Mouse (Mus musculus): Measurements from ENCODE around the gene Elmo1.
A peak's percentile ranks its signal among the peaks of the same experiment; 100 is the strongest.

The Elmo1 gene

DNA sequence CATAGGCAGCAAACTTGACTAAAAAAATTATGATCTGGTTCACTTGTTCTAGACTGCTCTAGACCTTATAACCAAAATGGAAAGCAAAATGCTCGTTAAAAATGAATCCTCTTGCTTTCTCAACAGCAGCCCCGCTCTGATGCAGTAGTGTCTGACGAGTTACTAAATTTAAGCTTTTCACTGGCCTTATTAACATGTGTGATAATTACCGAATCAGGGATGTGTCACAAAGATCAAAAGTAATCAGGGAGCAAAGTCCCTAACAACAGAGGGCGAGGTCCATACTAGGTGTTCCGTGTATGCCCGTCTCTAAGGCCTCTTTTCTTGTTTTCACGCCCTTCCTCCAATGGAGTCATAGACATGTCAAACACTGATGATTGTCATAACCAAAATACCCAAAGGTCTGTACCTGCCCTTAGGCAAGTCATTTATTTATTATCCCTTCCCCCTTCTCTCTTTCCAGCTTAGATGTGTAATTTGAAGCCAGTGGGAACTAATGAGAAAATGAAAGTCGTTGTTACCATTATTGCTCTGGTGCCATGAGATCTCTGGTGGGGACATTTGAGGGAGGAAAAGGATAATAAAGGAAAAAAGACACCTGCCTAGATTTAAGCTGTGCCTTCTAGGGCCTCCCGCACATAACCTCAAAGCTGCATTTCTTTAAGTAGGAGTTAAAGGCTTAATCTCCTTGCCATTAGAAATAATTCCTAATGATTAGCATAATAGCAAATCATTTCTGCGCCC lies 316.2 kb downstream of the Elmo1 start:
- DNase-seq: no peak

DNA sequence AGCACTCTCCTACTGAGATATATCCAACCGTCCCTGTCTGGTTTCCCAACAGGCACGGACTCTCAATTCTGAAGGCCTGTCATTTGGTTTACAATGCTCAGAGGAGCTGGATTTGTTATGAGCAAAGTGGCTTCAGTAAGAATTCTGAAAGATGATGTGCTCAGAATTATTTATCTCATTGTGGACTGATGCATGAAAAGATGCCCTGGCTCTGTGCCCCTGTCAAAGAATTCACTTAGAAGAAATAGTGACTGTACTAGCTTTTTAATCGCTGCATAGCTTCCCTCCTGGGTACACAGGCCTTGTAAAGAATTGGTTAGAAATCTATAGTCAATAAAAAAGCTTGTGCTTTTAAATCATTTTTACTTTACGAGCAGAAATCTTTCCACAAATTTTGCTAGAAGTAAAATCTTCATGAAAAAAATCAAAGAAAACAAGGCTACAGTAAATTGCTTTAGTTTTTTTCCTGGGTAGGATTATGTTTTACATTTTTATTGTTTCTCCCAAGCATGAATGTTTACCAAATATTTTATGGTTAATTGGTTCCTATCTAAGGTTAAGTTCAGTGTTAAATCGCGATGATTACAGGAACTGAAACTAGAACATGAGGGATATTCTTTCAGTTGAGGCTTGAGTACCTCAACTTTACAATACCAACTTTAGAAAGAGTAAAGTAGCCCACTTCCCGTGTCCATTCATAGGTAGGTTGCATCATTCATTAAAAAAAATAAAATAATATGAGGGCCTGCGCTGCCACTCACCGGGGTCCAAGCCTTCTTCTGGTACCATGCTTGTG lies 320.1 kb downstream of the Elmo1 start:
- no peak for DNase-seq

DNA sequence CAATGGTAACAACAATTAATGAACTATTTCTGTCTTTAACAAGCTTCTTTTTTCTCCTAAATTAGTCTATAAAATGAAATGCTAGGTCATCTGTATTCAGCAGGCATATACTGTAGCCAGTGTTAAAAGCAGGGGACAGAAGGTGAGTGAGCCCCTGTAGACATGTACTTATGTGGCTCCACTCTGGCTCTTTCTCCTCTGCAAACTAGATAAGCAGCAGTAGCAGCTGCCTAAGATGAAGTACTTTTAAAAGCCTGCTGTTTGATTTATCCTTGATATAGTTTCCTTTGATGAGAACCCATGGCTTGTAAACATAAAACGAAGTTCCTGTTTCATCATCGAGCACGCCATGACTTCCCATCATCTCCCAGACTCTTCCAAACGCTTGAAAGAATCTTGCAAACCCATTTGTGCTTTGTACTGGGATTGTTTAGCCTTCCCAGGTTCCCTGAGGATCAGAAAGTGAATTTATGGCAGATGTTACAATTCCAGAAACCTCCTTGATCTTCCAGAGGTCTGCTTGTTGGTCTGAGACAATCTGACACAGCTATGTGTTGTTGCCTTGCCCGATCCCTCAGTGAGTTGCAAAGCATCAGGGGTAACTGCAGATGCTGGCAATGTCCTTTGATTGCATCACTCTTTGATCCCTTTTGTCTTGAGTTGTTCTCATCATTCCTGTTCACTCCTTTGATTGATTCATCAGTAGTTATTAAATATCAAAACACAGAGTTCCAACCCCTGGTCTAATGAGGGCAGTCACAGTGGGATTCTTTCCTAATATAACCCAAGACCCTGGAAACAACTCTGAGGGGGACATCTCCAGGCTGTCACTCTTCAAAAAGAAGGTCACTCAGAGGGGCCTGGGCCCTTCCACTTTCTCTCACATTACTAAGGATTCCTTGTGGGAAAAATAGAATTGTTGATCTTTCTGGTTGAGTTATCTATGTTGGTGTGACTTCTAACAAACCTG lies 326.6 kb downstream of the Elmo1 start:
- no peak for DNase-seq

DNA sequence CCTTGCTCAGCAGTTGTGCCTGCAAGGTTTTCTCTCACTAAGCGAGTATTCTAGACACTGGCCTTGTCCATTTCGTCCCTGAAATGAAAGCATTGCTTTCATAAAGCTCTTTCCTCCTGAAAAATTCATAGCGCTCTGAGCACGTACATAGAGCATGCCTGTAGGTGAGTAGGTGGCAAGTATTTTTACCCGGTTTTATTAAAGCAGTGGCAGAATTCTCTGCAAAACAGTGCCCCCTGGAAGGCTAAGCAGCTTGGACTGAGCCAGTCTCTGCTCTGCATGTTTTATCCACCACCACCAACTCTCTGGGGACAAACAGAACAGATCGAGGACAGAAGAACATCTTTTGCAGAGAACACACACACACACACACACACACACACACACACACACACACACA lies 340.6 kb downstream of the Elmo1 start:
- no peak for DNase-seq

DNA sequence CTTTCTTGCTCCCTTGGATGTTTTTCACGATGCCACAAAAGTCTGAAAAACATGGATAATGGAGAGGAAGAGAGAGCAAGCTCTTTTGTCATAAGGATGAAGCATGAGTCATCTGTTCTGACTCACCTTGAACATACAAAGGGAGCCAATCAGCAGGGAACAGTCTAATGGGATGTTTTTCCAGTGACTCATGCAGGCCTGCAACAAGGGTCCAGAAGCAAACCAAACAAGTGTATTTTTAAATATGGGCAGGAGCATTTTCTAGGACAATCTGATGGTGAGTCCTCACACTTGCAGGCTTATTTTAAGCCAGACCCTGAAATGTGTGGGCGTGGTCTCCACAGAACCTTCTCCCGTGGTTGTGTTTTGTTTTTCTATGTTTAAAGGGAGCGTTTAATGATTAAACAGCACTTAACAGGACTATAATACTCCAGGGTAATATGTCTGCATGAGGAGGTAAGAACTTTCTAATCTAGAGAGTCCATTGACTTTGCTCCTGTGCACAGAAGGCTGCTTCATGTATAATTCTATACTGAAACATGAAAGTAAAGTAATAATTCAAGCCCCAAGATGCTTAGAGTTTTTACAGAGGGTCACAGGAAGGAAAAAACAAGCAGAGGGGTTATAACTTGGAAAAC lies 342.9 kb downstream of the Elmo1 start:
- DNase-seq: no peak

DNA sequence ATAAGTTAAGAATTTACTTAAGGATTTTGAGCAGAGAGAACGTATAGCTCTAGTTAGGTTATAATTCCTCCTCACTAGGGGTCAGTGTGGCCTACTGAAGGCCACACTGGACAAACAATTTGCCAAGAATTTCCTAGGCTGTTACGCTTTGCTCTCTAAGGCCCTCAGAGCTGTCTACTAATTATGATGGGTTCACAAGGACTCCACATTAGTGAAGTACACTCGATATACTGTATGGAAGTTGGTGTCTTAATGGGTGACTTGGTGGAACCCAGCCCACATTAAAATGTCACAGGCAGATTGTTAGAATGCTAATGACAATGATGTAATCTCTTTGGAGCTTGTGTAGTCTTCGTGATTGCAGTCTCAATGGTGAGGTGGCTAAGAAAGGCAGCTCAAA lies 343.7 kb downstream of the Elmo1 start:
- no peak for DNase-seq

DNA sequence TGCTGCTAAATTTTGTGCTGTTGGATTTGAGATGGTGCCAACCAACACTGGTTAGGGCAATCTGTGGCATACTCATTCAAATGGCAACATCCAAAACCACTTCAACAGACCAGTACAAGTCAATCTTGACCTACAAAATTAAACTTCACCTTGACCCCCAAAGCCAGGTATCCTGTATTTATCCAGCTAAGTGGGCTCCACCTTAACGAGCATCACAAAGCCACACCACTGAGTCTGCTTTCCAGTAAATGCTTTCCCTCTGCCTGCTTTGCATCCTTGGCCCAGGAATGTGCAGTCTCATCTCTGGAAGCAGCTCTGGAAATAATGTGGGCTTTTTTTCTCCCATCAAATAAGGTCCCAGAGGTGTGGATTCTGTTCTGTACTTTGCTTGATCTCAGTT lies 349.1 kb downstream of the Elmo1 start:
- no peak for DNase-seq

DNA sequence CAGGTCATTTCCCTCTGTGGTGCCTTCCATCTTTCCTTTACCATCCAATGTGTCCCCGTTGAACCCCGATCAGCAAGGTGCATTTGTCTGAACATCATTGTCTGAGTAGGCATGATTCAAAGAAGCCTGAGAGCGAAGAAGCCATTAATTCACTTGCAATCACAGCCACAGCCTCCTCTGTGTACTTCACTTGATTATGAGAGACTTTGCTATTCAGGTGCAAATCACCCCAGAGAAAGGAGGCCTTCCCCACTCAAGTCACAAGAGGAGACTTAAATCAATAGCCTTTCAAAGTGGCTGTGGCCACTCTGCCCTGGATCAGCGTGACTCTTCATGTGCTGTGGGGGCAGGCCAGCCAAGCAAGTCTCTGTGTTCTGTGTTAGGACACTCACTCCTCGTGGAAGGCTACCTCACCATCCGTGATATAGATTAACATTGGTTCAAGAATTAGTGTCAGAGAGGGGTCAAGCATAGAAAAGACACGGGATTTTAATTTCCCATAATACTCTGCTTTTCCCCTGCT lies 360.5 kb downstream of the Elmo1 start:
- DNase-seq: no peak

DNA sequence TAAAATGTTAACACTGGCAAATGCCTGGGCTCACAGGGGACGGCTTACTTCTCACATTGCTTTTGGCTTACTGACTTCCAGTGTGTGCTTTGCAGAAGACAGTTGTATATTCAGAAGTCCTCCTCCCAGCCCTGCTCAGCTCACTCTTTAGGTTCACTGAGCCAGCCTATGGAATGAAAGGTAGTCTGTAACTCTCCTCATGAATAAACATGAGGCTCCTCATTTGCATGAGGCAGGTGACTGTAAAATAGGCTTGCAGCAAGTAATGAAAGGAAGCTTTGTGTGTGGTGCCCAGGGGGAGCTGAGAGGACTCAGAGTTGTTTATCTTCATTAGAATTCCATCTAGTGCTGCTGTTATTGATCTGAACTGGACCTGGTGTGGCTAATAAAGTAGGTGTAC lies 364.0 kb downstream of the Elmo1 start:
- no peak for DNase-seq

DNA sequence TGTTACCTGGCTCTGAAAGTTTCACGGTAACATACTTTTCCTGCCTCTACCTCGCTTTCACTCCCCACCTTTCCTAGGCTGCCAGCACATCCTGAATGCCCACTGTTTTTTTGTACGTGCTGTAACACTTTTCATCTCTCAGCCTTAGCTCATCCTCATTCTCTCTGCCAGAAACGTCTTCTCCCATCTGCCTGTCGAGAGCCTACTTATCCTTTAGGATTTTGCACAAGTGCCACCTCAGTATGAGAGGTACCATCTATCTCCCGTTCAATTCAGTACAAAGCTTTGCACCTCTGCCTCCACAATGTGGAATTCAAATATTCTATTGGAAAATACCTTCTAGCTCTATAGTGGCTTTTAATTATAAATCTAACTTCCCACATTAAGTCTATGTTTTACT lies 369.7 kb downstream of the Elmo1 start:
- peak; percentile 35 for DNase-seq

DNA sequence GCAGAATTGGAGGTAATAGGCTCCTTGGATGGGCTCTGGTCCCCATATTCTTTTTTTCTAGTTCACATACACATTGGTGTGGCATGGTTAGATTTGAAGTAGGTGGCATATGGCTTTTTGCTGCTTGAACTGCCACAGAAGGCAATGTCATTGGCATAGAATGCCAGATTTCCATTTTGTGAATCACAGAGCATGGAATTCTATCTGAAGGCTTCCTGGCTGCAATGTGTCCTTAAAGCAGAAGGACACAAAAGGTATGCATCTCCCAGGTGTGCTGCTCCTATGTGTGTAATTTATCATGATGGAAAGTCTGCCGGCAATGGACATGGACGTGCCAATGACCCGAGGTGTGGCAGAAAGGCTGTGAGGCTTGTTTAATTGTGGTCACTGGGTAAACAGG lies 371.2 kb downstream of the Elmo1 start:
- DNase-seq: peak; percentile 75

DNA sequence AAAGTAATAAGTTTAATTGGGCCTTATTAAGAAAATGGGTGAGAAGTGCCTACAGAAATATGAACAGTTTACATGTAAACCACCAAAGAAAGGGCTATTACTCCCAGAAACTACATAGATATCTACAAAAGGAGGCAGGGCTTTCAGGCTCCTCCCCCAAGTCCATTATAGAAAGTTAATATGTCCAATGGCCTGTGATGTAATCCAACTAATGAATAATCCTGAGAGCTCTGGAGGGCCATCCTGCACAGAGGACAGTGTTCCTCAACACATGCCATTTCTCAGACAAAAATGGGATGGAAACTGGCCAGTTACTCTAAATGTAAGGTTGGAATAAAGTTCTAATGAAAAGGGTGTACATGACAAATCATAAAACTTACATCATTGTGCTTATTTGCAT lies 373.8 kb downstream of the Elmo1 start:
- DNase-seq: no peak

DNA sequence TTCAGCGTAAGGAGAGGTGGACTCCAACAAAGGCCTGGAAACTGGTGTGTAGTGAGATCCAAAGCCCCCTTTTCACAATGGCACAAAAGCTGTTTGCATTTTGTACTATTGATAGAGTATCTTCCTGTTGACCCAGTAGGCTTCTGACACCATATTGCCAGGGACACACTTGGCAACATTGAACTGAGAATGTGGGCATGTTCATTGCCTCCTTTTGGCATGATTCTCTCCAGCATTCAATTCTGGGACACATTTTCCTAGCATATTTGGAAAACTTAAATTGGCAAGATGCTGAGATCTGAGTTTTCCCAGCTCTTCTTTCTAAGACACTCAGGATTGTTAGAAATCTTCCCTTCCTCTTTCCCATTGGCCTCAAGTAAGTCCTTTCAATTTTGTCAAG lies 377.0 kb downstream of the Elmo1 start:
- no peak for DNase-seq

DNA sequence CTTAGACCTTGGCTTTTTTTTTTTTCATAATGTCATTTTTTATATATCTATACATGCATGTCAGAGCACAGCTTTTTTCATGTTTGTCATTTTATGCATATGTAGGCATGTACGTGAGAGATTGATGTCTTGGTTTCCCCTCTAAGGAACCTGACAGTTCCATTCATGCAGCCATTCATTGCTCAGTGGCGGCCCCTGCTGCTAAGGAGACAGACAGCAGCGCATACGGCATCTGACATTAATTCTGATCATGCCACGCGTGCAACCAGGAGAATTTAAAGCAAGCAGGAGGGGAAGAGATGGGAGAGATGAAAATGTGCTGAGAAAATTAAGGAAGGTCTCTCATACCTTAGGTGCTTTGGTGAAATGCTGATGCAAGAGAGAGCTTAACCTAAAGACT lies 381.3 kb downstream of the Elmo1 start:
- peak; percentile 86 for DNase-seq

DNA sequence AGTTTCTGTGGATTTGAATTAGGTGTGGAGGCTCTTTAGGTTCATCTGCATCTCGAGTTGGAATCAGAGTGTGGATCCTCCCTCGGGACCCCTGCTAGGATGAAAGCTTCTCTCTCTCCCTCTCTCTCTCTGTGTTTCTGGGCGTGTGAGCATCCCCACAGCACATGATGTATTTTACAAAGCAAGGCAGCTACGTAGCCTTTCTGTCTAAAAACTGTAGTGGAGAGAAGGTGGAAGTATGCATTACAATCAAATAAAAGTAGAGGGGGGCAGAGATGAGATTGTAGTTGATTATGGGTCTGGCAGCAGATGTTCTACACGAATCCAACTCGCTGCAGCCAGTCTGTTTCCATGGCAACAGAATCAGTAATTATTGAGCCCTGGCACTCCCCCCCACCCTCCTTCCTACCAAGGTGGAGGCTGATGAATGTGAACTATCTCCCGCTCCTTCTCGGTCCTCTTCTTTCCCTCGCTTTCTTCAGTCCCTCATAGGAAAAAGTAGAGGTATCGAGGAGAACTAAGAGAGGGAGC lies 382.0 kb downstream of the Elmo1 start:
- DNase-seq: no peak

DNA sequence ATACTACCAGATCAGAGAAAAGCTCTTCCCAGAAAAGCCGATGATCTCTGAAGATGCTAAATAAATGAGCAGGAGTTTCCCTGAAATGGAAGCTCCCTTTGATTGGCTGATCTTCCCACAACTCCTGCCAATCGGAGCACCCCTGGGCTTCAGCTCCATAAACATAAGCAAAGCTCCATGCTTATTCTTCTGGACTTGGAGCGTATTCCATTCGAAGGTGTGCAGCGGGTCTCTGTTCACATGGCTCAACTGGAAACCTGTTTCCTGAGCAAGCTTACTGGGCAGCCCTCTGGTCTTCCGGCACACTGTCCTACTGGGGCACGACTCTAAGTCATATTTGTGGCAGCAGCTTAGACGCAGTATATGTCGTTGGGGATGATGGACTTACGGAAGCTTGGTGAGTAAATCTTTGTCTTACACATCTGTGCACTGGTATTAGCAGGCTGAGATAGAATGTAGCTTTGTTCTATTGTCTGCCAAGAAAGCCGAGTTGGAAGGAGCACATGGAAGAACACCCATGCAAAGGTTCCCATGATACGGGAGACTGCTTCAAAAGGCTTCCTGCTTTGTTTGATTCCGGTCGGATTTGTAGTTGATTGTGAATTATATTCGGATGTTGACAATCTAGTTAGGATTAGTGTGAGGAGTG lies 382.6 kb downstream of the Elmo1 start:
- peak; percentile 67 for DNase-seq

DNA sequence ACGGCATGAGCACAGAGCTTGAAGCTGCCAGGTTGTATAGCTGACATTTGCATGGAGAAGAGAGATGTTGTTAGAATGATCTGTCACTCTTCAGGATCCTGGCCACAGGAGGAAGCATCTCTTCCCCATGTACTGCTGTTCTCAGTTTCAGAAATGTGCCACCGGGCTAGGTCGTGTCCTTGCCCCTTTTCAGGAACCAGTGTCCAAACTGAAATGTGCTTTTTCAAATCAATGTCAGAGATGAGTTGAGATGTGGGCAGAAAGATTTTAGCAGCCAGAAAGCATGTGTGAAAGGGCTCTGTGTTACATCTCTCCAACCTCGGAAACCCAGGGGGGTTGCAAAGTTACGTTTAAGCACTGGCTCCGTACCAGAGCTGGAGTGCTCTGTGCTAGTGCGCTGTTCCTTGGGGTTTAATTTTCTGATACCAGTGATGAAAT lies 383.3 kb downstream of the Elmo1 start:
- DNase-seq: no peak

DNA sequence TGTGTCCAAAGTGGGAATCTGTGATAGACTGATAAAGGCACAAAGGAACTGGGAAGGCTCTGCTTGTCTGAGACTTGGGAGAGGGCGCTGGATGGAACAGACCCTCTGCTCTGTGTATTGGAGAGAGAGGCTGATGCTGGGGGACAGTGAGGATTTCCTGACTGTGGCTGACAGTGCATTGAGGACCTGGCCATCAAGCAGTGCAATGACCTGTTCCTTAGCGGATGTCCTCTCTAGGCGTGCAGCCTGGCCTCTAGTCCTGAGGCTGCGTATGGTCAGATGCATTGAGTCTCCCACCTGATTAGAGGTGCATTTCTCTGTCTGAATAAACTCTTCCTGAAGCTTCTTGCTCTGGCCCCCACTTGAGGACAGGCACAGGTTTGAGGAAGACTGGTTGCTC lies 384.2 kb downstream of the Elmo1 start:
- DNase-seq: no peak

DNA sequence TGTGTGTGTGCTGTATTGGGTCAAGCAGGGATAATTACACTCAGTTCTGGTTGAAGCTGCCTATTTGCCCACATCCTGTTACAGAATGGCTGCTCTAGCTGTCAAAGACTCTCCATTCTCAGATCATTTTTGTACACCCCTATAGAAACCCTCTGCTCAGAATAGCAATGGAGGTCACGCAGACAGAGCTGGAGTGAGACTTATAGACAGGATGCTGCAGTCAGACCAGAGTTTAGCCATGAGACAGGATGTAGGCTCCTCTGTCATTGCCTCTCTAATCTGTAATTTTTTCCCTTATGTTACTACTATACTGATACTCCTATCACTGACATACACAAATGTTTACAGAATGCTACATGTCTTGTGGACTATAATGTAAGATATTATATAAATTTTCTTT lies 391.4 kb downstream of the Elmo1 start:
- no peak for DNase-seq

DNA sequence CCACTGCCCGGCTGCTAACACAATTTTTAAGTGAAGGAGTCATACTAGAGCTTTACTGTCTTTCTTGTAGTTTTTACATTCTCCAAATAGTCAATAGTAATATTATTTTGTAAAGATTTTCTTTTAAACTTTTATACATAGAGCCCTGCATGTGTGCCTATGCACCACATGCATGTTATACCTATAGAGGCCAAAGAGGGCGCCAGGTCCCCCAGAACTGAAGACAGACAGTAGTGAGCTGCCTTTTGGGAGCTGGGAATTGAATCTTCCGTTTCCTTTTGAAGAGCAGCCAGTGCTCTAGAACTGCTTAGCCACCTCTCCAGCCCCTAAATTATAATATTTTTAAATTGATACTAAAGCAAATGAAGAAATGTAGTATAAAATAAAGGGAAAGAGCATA lies 398.7 kb downstream of the Elmo1 start:
- DNase-seq: no peak

DNA sequence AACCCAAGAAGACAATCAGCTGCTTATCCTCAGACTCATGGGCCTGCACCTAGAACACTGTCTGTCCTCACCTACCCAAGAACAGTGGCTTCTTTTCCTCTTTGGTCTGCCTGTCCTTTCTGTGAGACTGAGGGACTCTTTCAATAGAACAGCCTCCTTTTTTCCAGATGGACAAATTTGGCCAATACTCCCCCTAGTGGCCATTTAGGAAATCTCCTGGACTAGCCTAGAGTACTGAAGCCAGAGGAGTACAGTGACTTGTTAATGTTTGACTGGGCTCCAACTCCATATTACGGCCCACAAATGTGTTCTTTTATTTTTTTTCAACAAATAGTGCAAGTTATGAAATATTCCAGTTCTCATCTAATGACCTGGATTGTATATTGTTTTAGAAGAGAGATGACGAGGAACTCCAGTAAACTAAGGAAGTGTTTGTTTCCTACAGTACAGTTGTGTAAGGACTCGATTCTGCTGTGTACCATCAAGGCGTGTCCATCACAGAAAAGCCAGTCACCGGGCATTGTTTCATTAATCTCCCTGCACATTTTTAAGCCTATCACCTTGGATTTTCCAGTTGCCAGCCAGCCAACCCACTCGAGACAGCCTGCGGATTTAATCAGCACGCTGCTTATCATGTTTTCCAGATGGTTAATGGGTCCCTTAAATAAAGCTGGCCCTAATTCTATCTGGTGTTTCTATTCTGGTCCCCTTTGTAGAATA lies 399.5 kb downstream of the Elmo1 start:
- DNase-seq: no peak
